Mouse (Mus musculus) left cerebral cortex, postnatal 36 days (tissue): ENCODE data around the gene Gcdh. TPM values are rescaled to one million over a fixed set of nuclear protein-coding genes. Genes with fewer than 3 reads are reported as not detected.

Experiments used
- DNase-seq, 2 experiments: peaks; one replicate each; pipeline ENCODE4 v3.0.0; 2021 to 2022; ENCODE audit warnings: low spot score in 2 of 2, mixed read lengths in 1 of 2
- intact Hi-C: fragments of 180-260 bp; cut with DNase I; formaldehyde crosslinking; loops from one replicate; pipeline ENCODE4 v1.15.1; 2025
- total RNA-seq, 2 experiments: library from RNA; stranded (reverse); gene quantifications; 2 replicates each; pipeline ENCODE4 v1.2.3; 2021

The Gcdh gene
- total RNA-seq = 10 to 100 TPM; 29.6 to 42.4 TPM

- intact Hi-C loops = no loop called here
These were observed at the start of gene Gcdh for GRCm38 (mm10) chr8:84893709-84894134. Gene Gcdh, minus strand, starts transcription at chr8:84893921.

DNA sequence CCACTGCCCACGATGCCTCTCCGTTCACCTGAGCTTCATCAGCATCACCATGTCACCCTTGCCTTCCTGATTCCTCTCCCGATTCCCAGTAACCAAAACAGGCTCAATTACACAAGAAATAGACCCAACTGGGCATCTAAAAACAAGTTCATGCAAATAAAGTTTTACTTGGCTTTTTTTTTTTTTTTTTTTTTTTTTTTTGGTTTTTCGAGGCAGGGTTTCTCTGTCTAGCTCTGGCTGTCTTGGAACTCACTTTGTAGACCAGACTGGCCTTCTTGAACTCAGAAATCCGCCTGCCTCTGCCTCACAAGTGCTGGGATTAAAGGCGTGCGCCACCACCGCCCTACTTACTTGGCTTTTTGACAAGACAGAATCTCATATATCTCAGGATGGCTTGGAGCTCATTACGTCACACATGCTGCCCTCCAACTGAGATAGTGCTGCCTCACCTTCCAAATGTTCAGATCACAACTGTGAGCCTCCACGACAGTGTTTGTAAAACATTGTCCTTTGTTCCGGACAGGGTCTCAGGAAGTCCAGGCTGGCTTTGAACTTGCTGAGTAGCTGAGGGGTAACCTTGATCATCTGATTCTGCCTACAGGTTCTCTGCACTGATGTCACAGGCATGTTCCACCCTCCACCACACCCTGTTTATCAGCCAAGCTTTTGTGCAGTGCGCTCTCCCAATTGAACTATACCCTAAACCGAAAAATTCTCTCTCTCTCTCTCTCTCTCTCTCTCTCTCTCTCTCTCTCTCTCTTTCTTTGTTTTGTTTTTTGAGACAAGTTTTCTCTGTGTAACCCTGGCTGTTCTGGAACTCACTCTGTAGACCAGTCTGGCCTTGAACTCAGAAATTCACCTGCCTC lies 44.1 kb upstream of the Gcdh start:
- DNase-seq = no peak
- intact Hi-C loops = no loop called here

More at GRCm38 (mm10) chr8:84893709-84894134, at the start of gene Gcdh:
- peak; percentile 91 to 94 for DNase-seq

DNA sequence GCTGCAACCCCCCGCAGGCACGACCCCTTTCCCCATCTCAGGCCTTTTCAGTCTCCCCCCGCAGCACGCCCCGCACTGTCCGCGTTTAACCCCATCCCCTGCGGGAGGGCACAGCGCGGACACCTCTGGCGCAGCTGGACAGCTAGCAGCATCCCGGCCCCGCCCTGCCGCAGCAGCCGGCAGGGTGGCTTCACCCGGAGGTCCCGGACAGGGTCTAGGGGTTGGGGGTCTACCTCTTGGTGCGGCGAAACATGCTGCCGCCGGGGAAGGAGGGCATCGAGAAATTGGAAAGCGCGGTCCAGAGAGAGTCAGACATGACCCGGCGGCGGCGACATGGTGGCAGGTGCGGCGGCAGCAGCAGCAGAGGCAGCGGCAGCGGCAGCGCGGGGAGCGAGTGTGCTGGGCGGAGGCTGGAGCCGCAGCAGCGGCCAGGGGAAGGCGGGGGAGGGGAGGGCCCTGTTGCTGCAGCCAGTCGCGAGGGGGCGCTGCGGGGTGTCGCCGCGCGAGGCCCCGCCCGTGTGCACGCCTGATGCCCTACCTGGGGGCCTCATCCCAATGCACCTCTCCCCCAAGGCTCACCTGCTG lies 43.3 kb upstream of the Gcdh start, which contains the start of gene Mast1:
Gene Mast1 (minus strand): TSS at position 398 of the 585 bp plus-strand sequence.
- peak; percentile 68 to 82 for DNase-seq
- intact Hi-C loops = no loop called here

DNA sequence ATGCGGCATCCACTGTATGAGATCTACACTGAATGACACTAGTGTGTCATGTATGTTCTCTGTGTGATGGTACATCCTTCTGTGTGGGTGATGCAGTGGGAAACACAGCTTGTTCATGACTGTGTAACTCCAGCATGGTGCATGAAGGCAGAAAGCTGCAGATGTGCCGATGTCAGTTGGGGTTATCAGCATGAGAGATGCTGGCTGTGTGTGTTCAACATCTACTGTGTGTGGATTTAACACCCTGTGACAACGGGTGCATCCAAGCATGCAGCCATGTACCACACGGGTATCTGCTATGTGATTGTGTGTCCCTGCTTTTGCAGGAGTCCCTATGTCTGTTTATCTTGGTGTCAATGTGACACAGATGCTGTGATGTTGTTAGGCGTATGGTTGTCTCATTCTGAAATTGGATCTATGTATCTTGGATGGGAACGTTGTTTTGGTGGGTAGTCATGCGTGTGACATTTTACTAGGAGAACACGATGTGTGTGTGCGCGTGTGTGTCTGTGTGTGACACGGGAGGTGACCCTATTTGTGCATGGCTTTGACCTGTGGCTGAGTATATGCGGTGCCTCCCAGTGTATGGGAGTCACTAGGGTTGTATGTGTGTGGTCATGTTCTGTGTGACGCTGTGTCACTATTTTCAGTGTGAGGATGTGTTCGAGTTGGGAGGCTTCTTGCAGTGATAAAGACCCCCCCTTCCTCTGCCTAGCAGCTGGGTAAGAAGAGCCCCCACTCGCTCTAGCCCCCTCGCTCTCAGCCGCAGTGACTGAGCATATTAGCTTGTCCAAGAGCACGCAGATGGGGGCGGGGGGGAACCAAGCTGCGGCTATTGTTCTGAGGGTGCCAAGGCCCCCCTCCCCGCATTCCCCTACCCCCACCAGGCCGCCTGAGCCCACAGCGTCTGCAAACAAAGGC lies 42.6 kb upstream of the Gcdh start:
- intact Hi-C loops = no loop called here
- DNase-seq = no peak

GRCm38 (mm10) chr8:84935489-84935888 lies 41.8 kb upstream of the Gcdh start:
- intact Hi-C loops = no loop called here
- DNase-seq = no peak

- peak; percentile 43 to 55 for DNase-seq
- intact Hi-C loops = no loop called here
These were observed 41.1 kb upstream of the Gcdh start for GRCm38 (mm10) chr8:84934860-84935259.

DNA sequence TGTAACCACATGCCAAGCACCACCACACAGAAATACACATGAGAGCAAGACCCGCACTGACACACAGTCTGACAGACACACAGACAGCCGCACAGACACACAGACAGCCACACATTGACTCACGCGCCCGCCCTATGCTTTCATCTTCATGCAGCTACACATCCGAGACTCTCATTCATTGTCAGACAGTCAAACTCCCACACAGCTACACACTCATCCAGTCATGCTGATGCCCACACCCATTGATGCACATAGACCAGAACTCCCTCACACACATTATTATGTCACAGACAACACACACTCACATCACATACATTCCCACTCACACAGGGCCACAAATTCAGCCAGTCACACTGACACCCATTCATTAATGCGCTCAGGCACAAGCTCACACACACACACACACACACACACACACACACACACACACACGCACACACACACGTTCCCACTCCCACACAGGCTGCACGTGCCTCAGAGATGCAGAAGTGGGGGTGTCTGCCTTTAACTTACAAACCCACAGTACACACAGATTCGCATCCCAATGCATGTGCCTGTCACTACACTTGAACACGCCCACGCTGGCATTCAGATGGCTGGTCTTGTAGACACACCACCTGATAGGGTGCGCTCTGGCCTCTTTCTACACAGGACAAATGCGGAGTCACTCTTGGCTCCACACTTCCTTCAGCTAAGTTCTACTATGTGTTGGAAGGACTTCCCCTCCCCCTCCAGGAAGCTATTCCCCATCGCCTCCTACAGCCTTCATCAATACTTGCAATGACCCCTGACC lies 40.2 kb upstream of the Gcdh start:
- DNase-seq = peak; percentile 39 to 41
- intact Hi-C loops = no loop called here

DNA sequence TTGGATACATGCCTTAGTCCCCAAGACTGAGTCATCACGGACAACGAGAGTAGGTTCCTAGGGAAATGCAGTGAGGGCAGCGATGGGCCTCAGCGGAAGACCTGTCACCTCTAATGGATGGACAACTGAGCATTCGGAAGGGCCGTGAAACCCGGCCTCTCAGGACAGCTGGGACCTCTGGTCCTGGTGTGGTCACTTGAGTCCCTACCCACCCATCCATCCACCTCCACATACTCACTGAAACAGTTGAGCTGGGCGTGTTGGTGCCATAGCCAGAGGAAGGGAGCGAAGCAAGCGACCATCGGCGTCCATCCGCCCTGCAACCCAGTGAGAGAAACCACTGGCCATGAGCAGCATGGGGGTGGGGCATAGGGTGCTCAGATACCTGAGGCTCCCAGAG lies 36.9 kb upstream of the Gcdh start:
- no peak for DNase-seq
- intact Hi-C loops = no loop called here

DNA sequence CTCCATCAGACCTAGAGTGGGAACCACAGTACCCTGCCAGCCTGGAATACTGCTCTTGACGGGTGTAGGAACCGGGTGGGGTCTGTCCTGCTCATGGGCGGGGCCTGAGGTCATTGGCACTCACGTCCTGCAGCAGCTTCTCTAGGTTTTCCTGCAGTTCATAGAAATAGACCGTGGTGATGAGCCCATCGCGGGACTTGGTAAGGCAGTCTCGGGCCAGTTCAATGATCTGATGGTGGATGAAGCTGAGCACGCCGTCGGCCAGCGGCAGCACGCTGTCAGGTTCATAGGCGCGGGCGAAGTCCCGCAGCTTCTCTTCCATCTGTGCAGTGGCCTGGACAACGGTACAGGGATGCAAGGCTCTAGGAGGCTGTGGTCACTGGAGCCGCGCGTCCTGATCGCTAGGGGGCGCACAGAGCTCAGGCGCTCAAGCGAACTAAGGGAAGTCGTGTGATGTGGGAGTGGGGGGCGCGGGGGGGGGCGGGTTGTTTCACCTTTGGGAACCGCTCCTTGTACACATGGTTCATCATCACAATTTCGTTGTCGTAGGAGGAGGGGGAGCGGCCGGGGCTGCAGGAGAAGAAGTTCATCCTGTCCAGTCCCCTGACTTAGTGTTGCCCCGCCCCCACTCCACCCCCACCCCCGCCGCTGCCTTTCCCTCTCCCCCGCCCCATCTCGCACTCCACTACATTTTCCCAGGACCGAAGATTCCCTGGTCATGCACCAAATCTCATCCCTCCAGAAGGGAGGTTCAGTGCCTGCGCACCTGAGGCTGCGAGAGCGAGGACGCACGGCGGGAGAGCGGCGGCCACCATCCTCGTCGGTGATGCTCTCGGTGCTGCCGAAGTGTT lies 35.0 kb upstream of the Gcdh start:
- intact Hi-C loops = no loop called here
- peak; percentile 60 to 68 for DNase-seq

DNA sequence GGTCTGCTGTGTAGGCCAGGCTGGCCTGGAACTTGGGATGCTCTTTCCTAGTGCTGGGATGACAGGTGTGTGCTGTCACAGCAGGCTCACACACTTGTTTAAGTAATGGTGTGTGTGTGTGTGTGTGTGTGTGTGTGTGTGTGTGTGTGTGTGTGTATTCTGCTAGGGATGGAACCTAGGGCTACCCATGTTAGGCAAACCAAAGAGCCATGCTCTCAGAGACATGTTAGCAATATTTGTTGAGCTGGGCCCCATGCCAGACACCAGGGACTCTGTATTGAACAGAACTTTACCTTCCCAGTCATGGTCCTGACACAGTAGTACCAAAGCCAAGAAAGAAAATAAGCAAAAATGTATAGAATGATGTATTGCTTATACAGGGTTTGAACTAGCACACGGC lies 33.8 kb upstream of the Gcdh start:
- intact Hi-C loops = no loop called here

DNA sequence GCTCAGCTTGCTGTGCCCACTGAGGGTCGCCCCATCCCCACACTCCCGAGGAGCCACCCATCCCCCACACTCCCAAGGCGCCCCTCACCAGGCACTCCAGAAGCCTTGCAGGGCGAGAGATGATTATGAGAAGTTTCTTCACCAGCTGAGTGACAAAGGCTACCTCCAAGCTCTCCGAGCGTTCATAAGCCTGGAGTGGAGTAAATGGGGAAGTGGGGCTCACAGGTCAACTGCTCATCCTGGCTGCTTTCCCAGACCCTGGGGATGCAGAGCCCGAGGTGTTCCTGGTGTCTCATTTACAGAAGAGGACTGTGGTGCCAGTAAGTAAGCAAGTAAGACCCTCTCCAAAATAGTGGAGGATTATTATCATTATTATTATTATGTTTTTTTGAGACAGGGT lies 31.8 kb upstream of the Gcdh start:
- DNase-seq = no peak
- intact Hi-C loops = no loop called here

More for the DNA sequence above, 33.8 kb upstream of the Gcdh start:
- DNase-seq = no peak

DNA sequence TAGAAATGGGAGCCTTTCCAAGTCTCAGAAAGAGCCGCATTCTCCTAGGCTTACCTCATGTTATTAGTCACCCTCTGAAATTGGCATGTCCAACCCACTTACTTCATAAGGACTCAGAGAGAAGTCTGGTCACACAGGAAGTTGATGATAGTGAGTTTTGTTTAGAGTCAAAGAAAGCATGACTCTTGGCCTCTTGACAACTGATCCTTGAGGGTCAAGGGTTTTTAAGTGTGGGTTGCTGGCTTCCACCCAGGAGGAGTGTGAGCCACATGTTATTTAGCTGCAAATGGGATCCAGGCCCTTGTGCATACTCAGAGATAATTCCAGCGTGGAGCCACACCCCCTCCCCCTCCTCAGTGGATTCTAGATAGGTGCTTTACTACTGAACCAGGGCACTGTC lies 27.9 kb upstream of the Gcdh start:
- intact Hi-C loops = no loop called here
- no peak for DNase-seq

DNA sequence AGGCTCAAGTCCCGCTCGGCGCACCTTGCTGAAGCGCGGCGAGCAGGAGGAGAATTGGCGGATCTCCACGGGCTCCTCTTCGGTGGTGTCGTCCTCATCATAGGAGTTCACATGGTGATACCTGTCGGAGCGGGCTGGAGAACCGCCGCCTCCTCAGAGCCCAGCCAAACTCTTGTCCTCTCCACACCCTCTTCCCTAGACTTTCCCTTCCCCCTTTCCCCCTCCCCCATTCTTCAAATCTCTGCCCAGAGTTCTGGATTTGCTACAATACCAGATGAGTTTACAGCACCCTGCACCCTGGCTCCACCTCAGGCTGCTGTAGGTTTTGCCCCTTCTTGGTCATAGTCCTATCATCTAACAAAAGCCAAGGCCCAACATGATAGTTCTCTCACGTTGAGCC lies 24.9 kb upstream of the Gcdh start:
- no peak for DNase-seq
- intact Hi-C loops = no loop called here

GRCm38 (mm10) chr8:84917781-84918180 lies 24.1 kb upstream of the Gcdh start:
- no peak for DNase-seq
- intact Hi-C loops = no loop called here

- intact Hi-C loops = no loop called here
- no peak for DNase-seq
These were observed 21.5 kb upstream of the Gcdh start for GRCm38 (mm10) chr8:84915269-84915668.

DNA sequence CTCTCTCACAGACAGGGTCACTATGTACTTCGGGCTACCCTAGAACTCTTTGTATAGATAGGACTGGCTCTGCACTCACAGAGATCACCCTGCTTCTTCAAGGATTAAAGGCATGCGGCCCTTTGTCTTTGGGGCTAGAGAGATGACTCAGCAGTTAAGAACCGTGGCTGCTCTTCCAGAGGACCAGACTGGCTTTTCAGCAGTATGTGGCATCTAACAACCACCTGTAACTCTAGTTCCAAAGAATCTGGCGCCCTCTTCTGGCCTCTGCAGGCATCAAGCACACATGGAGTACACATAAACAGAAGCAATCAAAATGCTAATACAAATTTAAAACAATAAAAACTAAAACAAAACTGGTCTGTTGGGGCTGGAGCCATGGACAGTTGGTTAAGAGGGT lies 20.2 kb upstream of the Gcdh start:
- intact Hi-C loops = no loop called here
- no peak for DNase-seq

DNA sequence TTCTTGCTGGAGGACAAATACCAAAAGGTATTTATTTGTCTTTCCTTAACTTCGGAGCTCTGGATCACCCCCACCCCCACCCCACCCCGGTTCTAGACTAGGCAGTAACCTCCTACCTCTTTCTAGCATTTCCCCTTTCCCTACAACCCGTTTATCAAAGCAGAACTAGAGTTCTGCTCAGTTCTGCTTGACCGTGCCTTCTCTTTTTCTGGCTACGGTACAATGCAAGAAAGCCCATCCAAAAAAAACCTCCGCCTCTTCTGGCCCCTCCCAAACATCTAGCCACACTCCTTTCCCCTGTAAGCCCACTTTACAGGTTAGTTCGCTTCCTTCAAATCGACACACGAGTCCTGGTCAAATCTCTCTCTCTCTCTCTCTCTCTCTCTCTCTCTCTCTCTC lies 19.8 kb upstream of the Gcdh start:
- intact Hi-C loops = no loop called here

DNA sequence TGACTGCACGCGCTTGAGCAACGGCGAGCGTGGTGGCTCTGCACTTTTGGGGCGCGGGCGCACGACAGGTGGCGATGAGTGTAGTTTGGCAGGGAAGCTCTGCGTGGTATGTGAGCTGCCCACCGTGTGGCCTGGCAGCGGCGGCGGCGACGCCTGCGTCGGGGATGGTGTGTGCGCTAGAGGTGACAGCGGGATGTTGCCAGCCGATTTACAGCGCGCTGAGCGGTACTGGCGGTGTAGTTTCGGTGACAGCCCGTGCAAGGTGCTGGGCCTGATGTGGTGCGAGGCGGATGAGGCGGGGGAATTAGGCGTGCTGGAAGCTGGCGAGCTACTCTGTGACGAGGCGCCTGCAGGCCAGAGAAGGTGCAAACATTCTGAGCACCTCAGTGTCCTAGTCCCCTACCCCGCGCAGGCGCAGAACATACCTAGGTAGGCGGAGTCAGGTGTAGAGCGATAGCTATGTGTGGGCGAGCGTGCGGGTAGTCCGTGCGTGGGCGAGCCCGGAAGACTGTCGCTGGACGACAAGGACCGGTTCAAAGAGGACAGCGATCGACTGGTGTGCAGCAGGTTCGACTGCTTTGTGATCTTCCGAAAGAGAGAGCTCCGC lies 19.3 kb upstream of the Gcdh start:
- intact Hi-C loops = no loop called here
- peak; percentile 70 to 79 for DNase-seq

More for the DNA sequence above, 19.8 kb upstream of the Gcdh start:
- DNase-seq = no peak
